Mouse (Mus musculus) brain, adult 10 weeks (tissue): ENCODE measurements around the gene Pias3. TPM values are rescaled to one million over a fixed set of nuclear protein-coding genes. Genes with fewer than 3 reads are reported as not detected.

Experiments used
- polyA plus RNA-seq: library from polyadenylated mRNA; stranded (reverse); fragments of 350-450 nt; fragmentation: Illumina TruSeq; extraction: RNeasy Lipid Tissue Mini Kit (QIAGEN cat#74804); gene quantifications from one replicate; pipeline ENCODE4 v1.2.3, GENCODE M21; 2015; ENCODE audit warnings: low read depth, low replicate concordance

Gene Pias3
- polyA plus RNA-seq: 23.9 TPM

GRCm38 (mm10) chr3:96696198-96696765, at the start of gene Pias3:
Gene Pias3 (plus strand): TSS chr3:96696384.

GRCm38 (mm10) chr3:96669727-96670468, 26.3 kb upstream of the Pias3 start, which contains the start of gene Ankrd35:
Gene Ankrd35 (plus strand): TSS chr3:96670131.

GRCm38 (mm10) chr3:96707903-96708683, 11.9 kb downstream of the Pias3 start, which contains the start of gene Nudt17:
Gene Nudt17 (minus strand): TSS chr3:96708562.

GRCm38 (mm10) chr3:96727343-96727827, 31.2 kb downstream of the Pias3 start, which contains the start of the genes Polr3c and Rnf115:
Gene Polr3c (minus strand): TSS chr3:96727628.
Gene Rnf115 (plus strand): TSS chr3:96727664.

Other genes starting within 250 kb of the Pias3 start
- not detected for gene BC107364, start 244.1 kb upstream of the Pias3 start, polyA plus RNA-seq
- gene Hfe2, start 171.2 kb upstream of the Pias3 start, polyA plus RNA-seq: 0.94 TPM
- 25.5 TPM for gene Txnip, start 138.4 kb upstream of the Pias3 start, polyA plus RNA-seq
- not detected for gene Gm16253, start 119.4 kb upstream of the Pias3 start, polyA plus RNA-seq
- gene Polr3gl, start 102.2 kb upstream of the Pias3 start, polyA plus RNA-seq: 39.7 TPM
- 43.7 TPM for gene Ankrd34a, start 99.7 kb upstream of the Pias3 start, polyA plus RNA-seq
- gene Lix1l, start 95.2 kb upstream of the Pias3 start, polyA plus RNA-seq: 15.8 TPM
- gene Rbm8a, start 66.5 kb upstream of the Pias3 start, polyA plus RNA-seq: 41.9 TPM
- 73.8 TPM for gene Pex11b, start 61.0 kb upstream of the Pias3 start, polyA plus RNA-seq
- gene Gm42957, start 60.9 kb upstream of the Pias3 start, polyA plus RNA-seq: 0.12 TPM
- gene Itga10, start 50.8 kb upstream of the Pias3 start, polyA plus RNA-seq: 2.6 TPM
- 6.8 TPM for gene Ankrd35, start 26.3 kb upstream of the Pias3 start, polyA plus RNA-seq
- 13.2 TPM for gene Nudt17, start 12.2 kb downstream of the Pias3 start, polyA plus RNA-seq
- gene Polr3c, start 31.2 kb downstream of the Pias3 start, polyA plus RNA-seq: 28.5 TPM
- 60.1 TPM for gene Rnf115, start 31.3 kb downstream of the Pias3 start, polyA plus RNA-seq
- gene Pdzk1, start 132.9 kb downstream of the Pias3 start, polyA plus RNA-seq: not detected
- not detected for gene Cd160, start 133.0 kb downstream of the Pias3 start, polyA plus RNA-seq
- 0.27 TPM for gene Gja5, start 208.3 kb downstream of the Pias3 start, polyA plus RNA-seq
- gene Gpr89, start 209.0 kb downstream of the Pias3 start, polyA plus RNA-seq: 29.8 TPM
- gene Gja8, start 229.6 kb downstream of the Pias3 start, polyA plus RNA-seq: not detected